Mouse (Mus musculus): Measurements from ENCODE around the gene Gm3194. TPM values are rescaled to one million over a fixed set of nuclear protein-coding genes. Genes with fewer than 3 reads are reported as not detected.

Gene Gm3194
- total RNA-seq (2023) = not detected

GRCm38 (mm10) chr14:5455367-5455766, at the start of gene Gm3194:
Gene Gm3194, minus strand, starts transcription at chr14:5455467.

GRCm38 (mm10) chr14:5501374-5501773, 46.1 kb upstream of the Gm3194 start, which contains the start of gene Gm3488:
Gene Gm3488, plus strand, starts transcription at chr14:5501674.

DNA sequence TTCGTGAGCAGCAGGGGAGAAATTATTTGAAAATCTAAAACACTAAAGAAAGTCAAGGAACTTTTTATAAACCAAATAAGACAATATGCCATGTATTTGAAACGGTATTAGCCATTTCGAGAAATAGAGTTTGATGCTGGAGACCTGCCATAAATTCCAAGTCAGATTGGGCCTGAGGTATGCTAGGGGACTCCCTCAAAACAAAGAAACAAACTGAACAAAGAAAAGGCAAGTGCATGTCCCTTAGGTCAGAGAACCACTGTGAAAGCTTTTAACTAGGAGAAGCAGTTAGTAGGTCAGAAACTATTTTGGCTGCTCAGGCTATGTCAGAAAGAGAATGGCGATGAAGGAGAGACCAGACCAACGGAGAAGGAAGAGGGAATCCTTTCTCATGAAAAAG, 28.6 kb upstream of the Gm3194 start, which contains the start of gene Gm3187:
TSS of gene Gm3187 (plus strand) at position 301 of the 400 bp plus-strand sequence.

DNA sequence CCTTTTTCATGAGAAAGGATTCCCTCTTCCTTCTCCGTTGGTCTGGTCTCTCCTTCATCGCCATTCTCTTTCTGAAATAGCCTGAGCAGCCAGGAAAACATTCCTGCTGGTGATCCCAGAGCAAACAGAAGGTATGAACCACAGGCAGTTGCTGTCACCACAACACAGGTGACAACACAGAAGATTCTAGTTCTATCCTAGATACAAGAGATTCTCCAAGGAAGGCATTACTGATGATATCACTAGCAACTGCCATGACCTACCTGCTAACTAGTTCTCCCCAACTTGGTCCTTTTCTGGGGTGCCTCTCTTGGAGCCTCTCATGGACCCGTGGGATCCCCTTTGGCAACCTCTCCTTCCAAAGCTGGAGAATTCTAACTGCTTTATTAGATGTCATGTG, 22.5 kb upstream of the Gm3194 start, which contains the start of gene Gm8246:
TSS of gene Gm8246 (minus strand) at position 101 of the 400 bp plus-strand sequence.

DNA sequence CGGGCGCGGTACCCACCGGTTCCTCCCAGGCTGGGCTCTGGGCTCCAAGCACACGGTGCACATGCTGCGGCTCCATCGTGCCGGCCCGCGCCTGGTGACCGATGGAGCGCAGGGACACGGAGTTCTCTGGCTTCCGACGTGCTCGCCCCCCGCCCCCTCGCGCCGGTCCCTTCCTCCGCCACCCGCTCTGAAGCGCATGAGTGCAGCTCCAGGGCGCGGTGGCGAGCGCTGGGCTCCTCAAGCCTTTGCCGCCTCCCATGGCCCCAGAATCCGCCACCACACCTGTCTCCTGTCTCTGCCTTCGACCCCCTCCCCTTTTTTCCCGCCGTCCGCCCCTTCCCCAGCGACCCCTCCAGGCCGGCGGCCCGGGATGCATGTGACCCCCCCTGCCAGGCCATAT, 66.3 kb downstream of the Gm3194 start, which contains the start of gene Gm3500:
TSS of gene Gm3500 (minus strand) at position 101 of the 400 bp plus-strand sequence.

Other genes starting within 250 kb of the Gm3194 start
- gene Gm3526, start 194.9 kb downstream of the Gm3194 start, total RNA-seq (2023) = not detected
- not detected for gene Gm3542, start 120.5 kb downstream of the Gm3194 start, total RNA-seq (2023)
- gene Gm3500, start 66.4 kb downstream of the Gm3194 start, total RNA-seq (2023) = not detected
- gene Gm8246, start 22.4 kb upstream of the Gm3194 start, total RNA-seq (2023) = not detected
- gene Gm3187, start 28.7 kb upstream of the Gm3194 start, total RNA-seq (2023) = not detected
- not detected for gene Gm3488, start 46.2 kb upstream of the Gm3194 start, total RNA-seq (2023)
- gene Gm3532, start 83.0 kb upstream of the Gm3194 start, total RNA-seq (2023) = not detected
- not detected for gene Gm8265, start 177.6 kb upstream of the Gm3194 start, total RNA-seq (2023)
- not detected for gene Gm9603, start 232.0 kb upstream of the Gm3194 start, total RNA-seq (2023)

All from CD4-positive naive resting alpha-beta T cell, adult 57 days (primary cell).